Mouse (Mus musculus) adrenal gland (tissue): Measurements from ENCODE around the gene Lif.

ENCODE experiments used
- intact Hi-C: fragments of 180-260 bp; cut with DNase I; formaldehyde crosslinking; loops from one replicate; pipeline ENCODE4 v1.15.1; 2025

Lif gene

DNA sequence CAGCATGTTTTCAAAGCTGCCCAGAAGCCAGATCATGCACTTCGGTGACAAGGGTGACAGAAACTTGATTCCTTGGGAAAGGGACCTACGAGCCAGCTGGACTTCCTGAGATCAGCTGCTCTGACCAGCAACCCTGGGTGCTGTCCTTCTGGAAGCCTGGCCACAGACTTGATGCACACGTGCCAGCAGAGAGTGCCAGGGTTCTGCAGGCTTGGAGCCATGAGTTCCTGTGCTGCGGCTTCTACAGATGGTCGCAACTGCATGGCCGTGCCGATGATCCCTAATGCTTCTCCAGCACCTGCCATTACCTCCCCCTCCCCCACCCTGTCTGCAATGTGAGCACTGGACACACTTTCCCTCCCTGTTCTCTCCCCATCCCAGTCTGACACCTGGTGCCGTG is 28.9 kb upstream of the Lif start:
- intact Hi-C loops = loop anchor here (10.0 kb wide), 1 partner anchor 196 kb away; no protein-coding TSS in a partner anchor

DNA sequence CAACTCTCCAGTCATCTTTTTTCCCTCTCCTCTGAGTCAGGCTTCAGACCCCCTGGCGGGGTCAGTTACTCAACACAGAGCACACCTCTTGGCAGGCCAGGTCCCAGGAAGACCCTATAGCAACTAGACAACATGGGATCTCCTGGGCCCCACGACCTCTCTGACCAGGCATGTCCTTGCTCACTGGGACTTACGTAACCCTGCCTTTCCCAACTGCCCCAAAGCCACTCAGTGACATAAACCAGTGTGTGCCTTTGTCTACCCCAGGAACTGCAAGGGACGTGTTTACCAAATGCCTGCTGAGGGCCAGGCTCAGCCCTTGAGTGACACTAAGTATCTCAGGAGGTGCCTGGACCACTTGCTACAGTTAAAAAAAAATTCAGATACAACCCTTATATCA is 27.5 kb upstream of the Lif start:
- intact Hi-C loops = loop anchor here (10.0 kb wide), 1 partner anchor 195 kb away; no protein-coding TSS in a partner anchor

DNA sequence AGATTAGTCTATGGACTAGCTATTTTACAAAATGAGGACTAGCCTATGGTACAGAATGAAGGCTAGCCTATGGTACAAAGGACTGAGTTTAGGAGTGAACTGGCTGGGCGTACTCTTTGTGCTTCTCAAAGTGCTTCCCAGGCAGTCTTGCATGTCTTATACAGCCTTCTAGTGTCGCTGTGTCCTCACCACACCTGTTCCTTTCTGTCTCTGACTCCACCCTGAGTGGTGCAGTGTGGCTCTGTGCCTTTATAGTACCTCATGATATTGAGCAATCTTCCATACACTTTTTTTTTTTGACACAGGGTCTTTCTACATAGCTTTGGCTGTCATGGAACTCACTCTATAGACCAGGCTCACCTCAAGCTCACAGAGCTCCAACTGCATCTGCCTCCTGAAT is 25.9 kb upstream of the Lif start:
- intact Hi-C loops = no loop called here

GRCm38 (mm10) chr11:4232644-4233043 is 24.7 kb upstream of the Lif start:
- intact Hi-C loops = no loop called here

DNA sequence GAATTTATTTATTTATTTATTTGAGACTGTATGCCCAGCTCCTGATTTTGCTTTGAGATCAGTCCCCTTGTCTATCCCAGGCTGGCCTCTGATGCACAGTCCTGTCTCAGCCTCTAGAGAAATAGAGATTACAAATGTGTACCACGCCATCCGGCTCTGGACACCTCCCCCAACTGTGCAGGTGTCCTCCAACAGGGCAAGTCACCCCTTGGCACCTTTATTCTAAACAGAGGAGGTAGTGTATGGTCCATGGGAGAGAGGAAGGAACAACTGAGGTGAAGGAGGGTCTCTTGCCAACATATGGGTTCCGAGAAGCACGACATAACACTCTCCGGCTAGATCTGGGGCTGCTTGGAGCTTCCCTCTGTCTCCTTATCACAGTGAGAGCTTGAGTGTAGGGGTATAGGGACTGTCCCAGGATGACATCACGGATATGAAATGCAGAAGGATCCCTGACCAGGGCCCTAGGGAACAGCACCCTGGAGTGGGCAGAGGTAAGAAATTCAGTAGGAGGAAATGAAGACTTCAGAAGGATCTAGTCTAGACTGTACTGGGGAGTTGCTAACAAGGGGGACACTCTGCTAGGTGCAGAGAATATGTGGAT is 22.2 kb upstream of the Lif start:
- intact Hi-C loops = no loop called here

DNA sequence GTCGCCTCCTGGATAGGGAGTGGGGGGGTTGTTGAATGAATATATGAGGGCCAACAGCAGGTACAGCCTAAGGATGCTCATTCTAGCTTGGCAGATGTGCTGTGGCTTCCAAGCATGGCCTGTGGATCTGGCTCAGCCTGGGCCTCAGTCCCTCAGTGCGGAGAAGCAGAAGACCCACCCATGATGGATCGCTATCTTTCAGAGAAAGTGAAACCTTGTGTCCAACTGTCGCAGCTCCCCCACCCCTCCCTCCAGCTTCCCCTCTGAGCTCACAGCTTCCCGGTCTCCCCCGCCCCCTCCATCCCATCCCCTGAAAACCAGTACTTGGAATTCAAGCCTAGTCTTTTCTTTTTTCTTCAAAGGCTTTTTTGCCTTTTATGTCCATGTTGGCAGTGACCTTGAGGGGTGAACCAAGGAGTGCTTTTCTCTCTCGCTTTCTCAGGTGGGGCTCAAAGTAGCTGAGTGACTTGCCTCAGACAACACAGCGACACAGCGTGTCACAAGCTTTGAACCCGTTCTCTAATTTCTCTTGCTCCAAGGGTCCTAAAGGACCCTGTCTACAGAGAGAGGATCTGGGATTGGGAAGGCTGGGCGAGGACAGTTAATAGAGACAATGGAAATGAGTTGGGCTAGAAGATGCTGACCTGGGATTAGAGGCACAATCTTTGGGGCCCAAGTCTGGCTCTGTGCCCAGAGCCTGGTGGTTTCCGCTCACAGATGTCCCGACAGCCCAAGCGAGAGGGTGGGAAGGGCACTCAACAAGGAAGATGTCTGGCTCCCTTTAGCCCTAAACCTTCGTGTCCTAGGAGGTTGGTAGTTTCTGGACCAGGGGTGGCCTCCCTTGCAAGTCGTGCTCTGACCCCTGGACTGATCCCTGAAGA is 21.5 kb upstream of the Lif start, which contains the start of gene Osm:
TSS of gene Osm (plus strand) at position 756 of the 881 bp plus-strand sequence.
- intact Hi-C loops = no loop called here

GRCm38 (mm10) chr11:4236546-4237067 is 20.8 kb upstream of the Lif start:
- intact Hi-C loops = no loop called here

DNA sequence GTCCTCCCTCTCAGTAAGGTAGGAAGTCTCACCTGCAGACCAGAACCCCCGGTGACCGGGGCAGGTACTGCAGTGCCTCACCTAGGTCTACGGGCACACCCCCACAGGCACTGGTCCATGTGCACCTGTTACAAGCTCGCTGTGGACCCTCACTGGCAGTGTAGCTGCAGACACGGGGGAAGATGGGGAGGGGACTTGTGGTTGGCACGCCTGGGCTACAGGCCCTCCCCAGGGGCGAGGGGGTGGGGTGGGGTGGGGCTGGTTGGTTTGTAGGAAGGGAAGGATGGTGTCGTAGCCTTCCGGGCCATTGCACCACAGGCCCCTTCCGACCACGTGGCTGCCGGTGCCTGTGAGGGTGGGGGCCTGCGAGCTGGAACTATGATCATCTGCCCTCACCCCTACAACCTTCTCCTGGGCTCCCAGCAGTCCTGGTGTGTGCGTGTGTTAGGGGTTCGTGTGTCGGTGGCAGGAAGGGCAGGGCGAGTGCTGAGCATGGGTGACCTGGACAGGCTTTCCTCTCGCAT is 19.9 kb upstream of the Lif start:
- intact Hi-C loops = no loop called here

DNA sequence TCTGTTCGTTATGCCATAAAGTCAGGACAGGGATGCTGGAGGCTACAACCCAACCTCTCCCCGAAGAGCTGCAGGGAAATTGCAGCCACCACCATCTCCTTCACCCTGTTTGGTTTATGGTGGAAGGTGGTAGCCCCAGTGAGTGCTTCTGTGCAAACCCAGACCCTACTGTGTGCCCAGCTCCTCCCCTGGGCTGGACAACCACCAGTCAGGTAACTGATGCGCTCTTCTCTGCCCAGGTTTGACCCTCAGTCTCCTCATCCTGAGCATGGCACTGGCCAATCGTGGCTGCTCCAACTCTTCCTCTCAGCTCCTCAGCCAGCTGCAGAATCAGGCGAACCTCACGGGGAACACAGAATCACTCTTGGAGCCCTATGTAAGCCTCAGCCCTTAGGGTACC is 19.2 kb upstream of the Lif start:
- intact Hi-C loops = no loop called here

GRCm38 (mm10) chr11:4239691-4240090 is 17.7 kb upstream of the Lif start:
- intact Hi-C loops = no loop called here

DNA sequence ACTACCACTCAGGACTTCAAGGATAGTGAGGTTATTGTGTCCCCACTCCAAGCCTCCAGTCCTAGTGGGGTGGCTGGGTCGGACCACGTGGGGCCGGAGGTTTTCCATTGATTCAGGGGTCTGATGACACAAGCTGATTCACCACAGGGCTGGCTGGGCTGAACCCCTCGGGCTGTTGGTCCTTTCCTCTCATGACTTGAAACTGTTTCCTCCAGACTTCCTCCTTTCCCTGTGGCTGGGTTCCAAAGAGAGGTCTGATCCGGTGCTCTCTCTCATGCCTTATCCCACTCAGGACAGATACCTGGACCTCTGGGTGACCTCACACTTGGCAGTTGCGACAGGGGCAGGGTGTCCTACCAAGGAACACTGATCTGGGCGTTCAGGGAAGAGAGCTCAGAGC is 17.2 kb upstream of the Lif start:
- intact Hi-C loops = no loop called here

DNA sequence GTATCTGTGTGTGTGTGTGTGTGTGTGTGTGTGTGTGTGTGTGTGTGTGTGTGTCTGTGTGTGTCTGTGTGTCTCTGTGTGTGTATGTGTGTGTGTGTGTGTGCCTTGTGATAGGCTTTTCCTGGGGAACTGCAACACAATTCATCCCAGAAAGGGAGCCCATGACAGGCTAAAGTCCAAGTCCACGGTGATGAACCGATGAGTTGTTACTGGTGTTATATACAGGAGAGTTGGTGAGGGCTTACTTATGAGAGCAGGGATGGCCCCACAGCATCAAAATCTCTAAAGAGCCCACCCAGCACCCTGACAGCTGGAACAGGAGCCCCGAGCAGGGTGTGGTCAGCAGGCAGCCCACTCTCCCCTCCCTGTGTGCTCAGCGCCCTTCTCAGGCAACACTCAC is 16.2 kb upstream of the Lif start:
- intact Hi-C loops = no loop called here

DNA sequence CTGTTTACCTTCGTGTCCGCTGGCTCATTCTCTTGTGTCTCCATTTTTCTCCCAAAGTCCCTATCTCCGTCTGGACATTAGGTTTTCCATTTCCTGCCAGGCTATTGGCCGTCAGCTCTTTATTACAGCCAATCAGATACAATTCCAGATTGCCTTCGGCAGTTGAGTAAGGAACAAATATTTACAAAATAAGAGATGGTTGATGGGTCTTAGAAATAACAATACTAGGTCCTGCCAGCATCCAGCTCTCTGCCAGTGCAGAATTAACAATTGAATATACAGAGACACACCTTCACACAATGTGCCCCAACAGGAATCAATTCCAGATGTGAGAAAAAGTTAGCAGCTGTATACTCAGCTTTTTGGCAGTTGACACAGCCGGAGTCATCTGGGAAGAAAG is 11.2 kb upstream of the Lif start:
- intact Hi-C loops = no loop called here

DNA sequence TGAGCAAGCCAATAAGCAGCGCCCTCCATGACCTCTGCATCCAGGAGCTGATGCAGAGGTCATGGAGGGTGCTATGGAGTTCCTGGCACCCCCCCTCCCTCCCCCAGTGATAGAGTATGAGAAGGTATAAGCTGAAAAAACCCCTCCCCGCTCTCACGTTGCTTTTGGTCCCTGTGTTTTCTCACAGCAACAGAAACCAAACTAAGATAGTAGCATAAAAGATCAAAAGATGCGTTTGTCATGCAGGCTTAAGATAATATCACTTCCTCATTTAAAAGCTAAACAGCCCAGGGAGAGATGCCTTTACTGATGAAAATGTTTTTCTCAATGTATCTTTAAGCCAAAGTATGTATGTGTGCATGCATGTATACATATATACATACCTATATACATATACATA is 10.7 kb upstream of the Lif start:
- intact Hi-C loops = no loop called here

DNA sequence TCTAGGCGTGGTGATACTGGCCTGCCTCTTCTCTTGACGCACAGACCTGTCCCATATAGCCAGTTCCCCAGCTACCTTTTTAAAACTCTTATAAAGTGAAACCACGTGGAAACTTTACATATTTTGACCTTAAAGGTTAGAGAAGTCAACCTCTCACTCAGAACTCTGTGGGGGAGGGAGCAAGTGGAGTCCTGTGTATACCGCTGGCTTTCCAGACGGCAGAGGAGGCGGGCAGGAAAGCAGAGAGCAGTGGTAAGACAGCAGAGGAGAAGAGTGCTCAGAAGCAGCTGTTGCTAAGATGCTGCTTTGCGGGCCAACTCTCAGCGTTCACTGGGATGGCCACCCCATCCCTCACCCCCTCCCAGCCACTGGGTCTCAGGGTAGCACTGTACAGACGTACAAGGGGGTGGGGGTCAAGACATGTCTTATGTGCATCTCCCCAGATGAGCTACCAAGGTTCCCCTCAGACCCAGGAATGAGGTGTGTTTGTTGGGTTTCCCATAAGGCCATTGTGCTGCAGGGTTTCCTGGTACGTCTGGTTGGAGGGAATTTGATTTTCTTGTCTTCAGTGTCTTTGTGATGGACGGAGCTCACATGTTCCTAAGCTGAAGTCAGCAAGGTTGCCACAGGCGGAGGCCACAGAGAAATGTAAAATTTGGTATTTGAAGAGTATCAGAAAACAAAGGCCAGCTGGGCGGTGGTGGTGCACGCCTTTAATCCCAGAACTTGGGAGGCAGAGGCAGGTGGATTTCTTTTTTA is 10.0 kb upstream of the Lif start:
- intact Hi-C loops = no loop called here

DNA sequence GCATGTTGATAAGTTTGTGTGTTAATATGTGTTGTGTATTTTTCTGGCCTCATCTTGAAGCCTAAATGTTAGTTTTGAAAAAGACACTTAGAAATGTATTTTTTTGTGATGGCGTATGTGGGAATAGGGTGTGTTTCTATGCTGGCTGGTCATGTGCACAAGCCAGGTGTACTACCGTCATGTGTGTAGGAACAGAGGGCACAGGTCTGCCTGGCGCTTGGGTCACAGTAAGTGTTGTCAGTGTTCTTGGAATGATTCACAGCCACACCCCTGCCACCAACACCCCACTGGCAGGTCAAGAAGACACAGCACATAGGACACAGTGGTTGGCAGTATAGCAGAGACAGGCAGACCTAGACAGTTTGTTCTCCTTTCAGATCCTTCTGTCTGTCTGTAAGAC is 8.2 kb upstream of the Lif start:
- intact Hi-C loops = no loop called here

DNA sequence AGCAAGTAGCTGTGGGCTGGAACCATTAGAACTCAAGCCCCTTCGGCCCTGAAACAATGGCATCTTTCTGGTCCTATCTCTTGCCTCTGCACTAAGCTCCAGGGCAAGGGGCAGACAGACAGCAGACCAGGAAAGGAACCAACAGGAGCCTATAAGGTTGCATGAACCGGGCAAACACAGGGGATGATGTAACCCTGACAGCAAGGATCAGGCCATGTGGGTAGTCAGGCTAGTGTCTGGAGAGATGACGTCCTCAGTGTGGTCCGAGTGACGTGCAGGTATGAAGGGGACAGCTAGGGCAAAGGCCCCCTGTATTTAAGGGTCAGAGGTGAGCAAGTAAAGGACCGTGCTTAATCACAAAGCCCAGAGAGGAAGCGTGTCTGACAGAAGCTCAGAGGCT is 7.1 kb upstream of the Lif start:
- intact Hi-C loops = no loop called here

DNA sequence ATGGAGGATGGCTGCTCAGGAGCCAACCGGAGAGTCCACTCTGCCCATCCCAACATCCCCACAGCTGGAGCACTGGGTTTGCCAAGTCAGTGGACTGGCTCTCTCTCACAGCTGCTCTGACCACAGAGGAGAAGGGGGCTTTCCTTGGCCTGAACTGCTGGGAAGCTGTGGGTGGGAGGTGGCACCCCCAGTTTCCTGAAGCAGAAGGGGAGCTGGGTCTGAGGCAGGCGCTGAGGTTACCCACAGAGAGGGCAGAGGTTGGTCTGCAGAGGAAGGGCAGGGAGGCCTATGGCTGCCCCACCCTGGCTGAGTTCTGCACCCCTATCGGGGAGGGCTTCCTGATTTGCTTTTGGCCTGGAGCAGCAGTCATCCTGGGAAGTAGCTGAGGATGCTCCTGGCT is 6.0 kb upstream of the Lif start:
- intact Hi-C loops = no loop called here

- intact Hi-C loops = no loop called here
Observed at GRCm38 (mm10) chr11:4252886-4253285, 4.5 kb upstream of the Lif start.

- intact Hi-C loops = loop anchor here (1.0 kb wide), 2 partner anchors 37 to 165 kb away; no protein-coding TSS in a partner anchor
Observed at GRCm38 (mm10) chr11:4257756-4258155, 399 bp downstream of the Lif start.

GRCm38 (mm10) chr11:4258657-4259082 is 1.3 kb downstream of the Lif start:
- intact Hi-C loops = loop anchor here (1.0 kb wide), 2 partner anchors 38 to 164 kb away; no protein-coding TSS in a partner anchor
